Mouse (Mus musculus) lung, postnatal 25 days (tissue): ENCODE measurements around the gene Pigu.
A peak's percentile ranks its signal among the peaks of the same experiment; 100 is the strongest.

Source experiments
- DNase-seq: peaks from one replicate; pipeline ENCODE4 v3.0.0; 2022; ENCODE audit warnings: low spot score

Pigu gene

DNA sequence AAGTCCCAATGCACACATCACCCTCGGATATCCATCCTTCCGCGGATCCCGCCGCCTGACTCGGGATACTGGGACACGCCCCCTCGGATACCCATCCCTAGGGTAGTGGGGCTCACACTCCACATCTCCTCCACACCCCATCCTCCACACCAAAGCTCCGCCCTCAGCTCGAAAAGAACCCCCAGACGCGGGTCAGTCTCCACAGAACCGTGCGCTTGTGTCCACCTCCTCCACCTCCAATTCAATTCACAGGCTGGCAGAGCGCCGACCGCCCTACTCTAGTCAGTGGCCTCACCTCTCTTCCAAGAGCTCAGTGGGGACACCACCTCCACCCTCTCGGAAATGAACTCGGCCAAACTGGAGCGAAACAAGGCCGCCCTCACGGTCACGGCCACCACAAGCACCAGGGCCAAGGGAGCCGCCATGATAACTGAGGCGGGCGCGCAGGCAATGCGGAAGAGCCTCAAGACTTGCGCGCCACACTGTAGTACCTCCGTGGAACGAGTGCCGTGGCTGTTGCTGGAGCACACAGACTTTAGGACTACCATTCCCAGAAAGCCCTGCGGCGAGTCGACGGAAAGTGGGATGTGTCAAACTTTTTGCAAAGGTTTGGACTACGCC, at the start of gene Pigu:
Pigu (minus strand) TSS at position 460 of the 621 bp plus-strand sequence.
- peak; percentile 97 for DNase-seq

DNA sequence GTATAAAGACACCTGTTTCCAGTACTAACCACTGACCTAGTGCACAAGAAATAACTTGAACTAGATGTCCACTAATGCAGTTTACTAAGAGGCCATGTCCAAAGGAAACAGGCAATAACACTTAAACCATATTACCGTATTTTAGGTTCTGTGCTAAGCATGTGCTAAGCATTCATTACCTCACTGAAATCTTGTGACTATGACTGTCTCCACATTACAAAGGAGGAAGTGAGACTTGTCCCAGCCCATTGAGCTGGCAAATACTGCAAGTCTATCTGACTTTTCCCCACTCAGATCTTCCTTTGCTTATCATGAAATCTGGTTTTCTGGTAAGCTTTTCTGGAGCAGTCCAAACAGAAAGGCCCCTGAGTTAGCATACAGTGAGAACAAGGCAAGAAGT, 47.4 kb upstream of the Pigu start:
- peak; percentile 47 for DNase-seq

GRCm38 (mm10) chr2:155401926-155402325, 44.7 kb upstream of the Pigu start:
- DNase-seq, result no peak

DNA sequence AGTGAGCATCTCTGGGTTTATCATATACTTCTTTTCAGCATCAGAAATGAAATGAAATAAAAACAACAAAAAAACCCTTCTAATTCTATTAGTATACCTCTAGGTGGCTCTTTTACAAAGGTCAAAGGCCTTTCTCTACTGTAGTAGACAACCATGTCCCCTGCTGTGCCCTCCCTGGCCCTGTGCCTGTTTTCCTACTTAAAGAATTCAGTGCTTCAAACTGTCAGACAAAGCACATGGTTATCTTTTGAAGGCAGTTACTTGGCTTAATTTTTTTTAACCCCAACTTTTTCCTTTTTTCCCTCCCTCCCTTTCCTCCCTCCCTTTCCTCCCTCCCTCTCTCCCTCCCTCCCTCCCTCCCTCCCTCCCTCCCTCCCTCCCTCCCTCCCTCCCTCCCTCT, 43.0 kb upstream of the Pigu start:
- DNase-seq, result no peak

GRCm38 (mm10) chr2:155394586-155394985, 37.4 kb upstream of the Pigu start:
- DNase-seq, result no peak

GRCm38 (mm10) chr2:155388573-155388972, 31.3 kb upstream of the Pigu start:
- DNase-seq, result no peak

GRCm38 (mm10) chr2:155387052-155387451, 29.8 kb upstream of the Pigu start:
- DNase-seq, result no peak

DNA sequence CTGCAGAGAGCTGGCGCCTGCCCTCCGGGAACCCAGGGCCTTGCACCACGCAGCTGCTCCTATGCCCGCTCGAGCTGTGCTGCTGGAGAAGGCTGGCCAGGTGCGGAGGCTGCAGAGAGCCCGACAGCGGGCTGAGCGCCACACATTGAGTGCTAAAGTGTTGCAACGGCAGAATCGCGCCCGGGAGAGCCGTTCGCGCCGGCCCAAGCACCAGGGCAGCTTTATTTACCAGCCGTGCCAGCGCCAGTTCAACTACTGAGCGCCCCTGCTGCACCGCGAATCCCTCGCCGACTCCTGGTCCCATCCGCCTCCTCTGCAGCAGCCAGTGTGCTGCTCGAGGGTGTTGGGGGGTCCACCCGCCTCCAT, 29.3 kb upstream of the Pigu start:
- no peak for DNase-seq

GRCm38 (mm10) chr2:155385731-155386533, 28.7 kb upstream of the Pigu start:
- DNase-seq, result no peak

DNA sequence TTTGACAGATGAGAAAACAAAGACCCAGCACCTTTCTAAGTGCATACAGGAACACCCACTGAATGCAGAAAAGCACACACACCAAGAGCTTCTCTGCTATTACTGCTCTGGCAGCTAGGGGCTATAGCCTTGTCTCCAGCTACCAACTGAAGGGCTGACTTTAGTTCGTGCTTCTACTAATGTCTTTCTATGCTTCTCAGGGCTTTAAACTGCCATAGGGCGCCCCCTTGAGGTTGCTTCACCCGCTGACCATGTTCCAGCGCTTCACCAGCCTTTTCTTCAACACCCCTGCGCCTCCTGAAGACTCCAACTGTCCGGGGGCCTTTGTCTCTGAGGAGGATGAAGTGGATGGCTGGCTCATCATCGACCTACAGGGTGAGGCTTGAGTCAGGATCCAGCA, 27.9 kb upstream of the Pigu start:
- DNase-seq, result peak; percentile 89

- DNase-seq, result peak; percentile 61
Observed at GRCm38 (mm10) chr2:155382791-155383438, 25.7 kb upstream of the Pigu start.

DNA sequence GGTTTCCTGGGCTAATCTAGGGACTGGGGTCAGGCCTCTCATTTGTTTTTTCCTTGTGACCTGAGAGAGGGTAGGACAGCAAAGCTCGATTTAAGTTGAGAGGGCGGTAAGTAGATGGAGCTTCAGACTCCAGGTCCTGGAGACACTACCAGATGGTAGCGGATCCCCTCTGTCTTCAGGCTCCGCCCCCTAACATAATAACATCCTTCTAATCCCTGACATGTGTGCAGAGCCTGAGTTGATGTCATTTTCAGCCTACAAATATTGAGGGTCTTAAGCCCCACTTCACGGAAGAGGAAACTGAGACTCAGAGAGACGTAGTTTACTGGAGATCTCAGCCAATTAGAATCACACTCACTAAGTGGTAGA, 25.1 kb upstream of the Pigu start:
- no peak for DNase-seq

GRCm38 (mm10) chr2:155381643-155382331, 24.6 kb upstream of the Pigu start:
- peak; percentile 97 for DNase-seq

DNA sequence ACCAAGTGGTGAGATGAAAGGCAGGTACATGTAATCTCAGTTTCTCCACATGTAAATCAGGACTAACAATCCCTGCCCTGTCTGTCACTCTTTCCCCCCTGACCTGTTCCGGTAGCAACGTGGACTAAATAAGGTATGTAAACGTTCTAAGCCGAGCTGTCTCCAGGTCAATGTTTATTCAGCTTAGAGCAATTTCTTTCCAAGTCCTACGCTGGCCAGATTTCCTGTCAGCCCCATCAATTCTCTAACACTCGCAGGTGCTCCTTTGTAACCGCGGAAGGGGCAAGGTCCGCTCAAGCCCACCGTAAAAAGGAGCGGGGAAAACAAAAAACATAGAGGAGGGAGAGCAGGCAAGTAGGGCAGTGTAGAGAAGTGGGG, 23.8 kb upstream of the Pigu start:
- DNase-seq, result no peak

GRCm38 (mm10) chr2:155380261-155381059, 23.2 kb upstream of the Pigu start, which contains the start of gene Trp53inp2:
Trp53inp2 (plus strand) TSS chr2:155381059.
- no peak for DNase-seq

DNA sequence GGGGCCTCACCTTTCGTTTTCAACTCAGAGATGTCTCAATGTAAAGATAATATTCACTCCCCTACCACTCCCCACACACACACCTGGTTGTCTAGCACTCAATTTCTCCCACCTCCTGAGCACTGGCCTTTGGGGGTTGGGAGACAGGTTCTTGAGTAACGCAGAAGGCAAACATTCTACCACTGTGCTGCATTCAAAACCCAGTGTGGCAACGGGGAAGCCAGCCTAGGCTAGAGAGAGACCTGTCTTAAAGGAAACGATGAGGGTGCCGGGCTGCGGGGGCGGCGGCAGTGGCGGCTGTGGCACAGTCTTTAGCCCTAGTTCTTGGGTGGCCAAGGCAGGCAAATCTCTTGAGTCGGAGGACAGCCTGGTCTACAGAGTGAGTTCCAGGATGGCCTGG, 19.0 kb upstream of the Pigu start:
- DNase-seq, result no peak

DNA sequence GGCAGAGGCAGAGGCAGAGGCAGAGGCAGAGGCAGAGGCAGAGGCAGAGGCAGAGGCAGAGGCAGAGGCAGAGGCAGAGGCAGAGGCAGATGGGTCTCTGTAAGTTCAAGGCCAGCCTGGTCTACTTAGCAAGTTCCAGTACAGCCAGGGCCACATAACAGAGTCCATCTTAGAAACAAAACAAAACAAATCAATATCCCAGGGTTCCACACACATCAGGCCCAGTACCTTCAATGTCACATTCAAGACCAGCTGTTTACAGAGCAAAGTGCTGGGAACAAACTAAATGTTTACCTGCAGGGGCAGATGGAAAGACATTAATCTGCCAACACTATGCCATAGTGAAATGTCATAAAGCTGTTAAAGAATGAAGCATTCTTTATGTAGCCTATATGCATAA, 17.3 kb upstream of the Pigu start:
- DNase-seq, result no peak

GRCm38 (mm10) chr2:155373886-155374285, 16.7 kb upstream of the Pigu start:
- no peak for DNase-seq

DNA sequence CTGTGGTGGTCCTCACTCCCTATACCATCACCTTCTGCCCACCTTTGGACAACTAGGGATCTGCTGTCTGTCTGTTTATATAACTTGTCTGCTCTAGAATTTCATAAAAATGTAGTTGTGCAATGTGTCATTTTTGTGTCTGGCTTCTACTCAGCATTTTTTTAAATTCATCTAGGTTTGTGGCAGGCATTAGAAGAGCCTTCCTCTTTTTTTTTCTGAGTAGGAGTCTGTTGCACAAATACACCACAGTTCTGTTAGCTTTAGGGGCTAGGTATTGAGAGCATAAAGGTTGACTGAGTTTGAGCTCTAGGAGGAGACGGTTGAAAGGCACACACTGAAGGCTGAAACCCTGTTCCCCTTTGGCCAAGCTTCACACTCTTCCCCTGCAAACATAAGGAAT, 16.1 kb upstream of the Pigu start:
- no peak for DNase-seq

- no peak for DNase-seq
Observed at GRCm38 (mm10) chr2:155372451-155372850, 15.2 kb upstream of the Pigu start.

DNA sequence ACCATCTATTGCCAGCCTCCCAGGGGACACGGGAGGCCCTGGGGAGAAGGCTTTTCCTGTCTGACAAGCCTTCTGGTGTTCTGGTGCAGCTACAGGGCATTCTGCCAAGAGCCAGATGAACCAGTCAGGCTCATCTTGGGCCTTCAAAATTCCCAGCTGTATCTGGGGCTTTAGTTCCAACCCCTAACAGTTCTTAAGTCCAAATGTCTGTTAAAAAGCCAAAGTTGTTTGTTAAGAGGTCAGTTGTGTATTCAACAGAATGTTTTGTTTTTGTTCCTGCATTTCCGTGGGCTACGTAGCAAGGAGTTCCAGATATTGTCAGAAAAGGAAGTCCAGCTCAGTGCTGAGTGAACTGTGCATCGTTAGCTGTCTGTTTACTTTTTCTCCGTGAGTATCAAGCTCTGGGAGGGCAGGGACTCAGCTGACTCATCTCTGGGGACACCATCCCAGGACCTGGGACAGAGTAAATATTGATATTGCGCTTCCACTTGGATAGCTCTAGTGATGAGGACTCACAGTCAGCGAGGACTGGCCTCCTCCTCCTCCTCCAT, 12.2 kb upstream of the Pigu start:
- DNase-seq, result peak; percentile 86
